Comparison of ENCODE assay signal across 9 mouse cellular contexts in genomic region chr19:3985261-3985681, GRCm38 (mm10). TPM values are rescaled to one million over a fixed set of nuclear protein-coding genes. Genes with fewer than 3 reads are reported as not detected.
DNase-seq lines count a peak whose midpoint lies in the region; ATAC-seq lines count a peak whose summit lies in the region.
"Had no signal": no experiment of that assay in that cellular context is flagged by ENCODE, and none has a peak within 500 bp of the region (broad histone marks: within the 10 kb centered on the region; RNA-seq: fewer than 3 reads in every experiment).

No protein-coding gene starts in this region.

- DNase-seq in adipocyte (ENCODE audit: low spot score): peak; percentile 47
- peak; percentile 53 for DNase-seq in heart, postnatal 4 days
- no peak for DNase-seq in urinary bladder, postnatal 36 days (ENCODE audit: low spot score in 2 of 2)
- no peak for DNase-seq in thymus, postnatal 4 days
- DNase-seq in left cerebral cortex, postnatal 4 days: no peak
- no peak for DNase-seq in right cerebral cortex, postnatal 14 days

- WGBS in liver, embryonic 12.5 days (ENCODE audit: insufficient replicate concordance): 32% methylated on average over 8 of the region's 8 CpGs

- no peak overlapping the region for H3K9ac ChIP-seq in liver, embryonic 12.5 days

- H3K27me3 ChIP-seq in liver, embryonic 12.5 days (replicated peaks): no peaks in the 10 kb centered on the region; the same call in 1 of the 2 replicates

- ATAC-seq in liver, embryonic 12.5 days: peak; percentile 33

- intact Hi-C loops in left cerebral cortex, postnatal 4 days (cut with DNase I): no loop called here

- H3K4me1 ChIP-seq in brown adipose tissue, adult 24 weeks (ENCODE audit: control insufficient read depth, insufficient read depth, insufficient read length, low read length): peaks cover 20% of the 10 kb centered on the region
- H3K4me1 ChIP-seq in liver, embryonic 12.5 days: peaks cover 28% of the 10 kb centered on the region

- H3K9me3 ChIP-seq in liver, embryonic 12.5 days (replicated peaks): no peaks in the 10 kb centered on the region

- H3K4me3 ChIP-seq in brown adipose tissue, adult 24 weeks (ENCODE audit: insufficient read depth, low read depth, low read length): no peak overlapping the region
- no peak overlapping the region for H3K4me3 ChIP-seq in liver, embryonic 12.5 days

- H3K27ac ChIP-seq in brown adipose tissue, adult 24 weeks (replicated peaks; ENCODE audit: low read depth, low read length): peak overlapping the region; percentile 32
- peak overlapping the region; percentile 49 for H3K27ac ChIP-seq in liver, embryonic 12.5 days

- no peak overlapping the region; the same call in 1 of the 2 replicates for H3K4me2 ChIP-seq in liver, embryonic 12.5 days

- peaks cover 5% of the 10 kb centered on the region; the same call in 1 of the 2 replicates for H3K36me3 ChIP-seq in liver, embryonic 12.5 days

RNA-seq across cellular contexts. Expression of gene Acy3, which starts 1.1 kb away (rescaled TPM):
- polyA plus RNA-seq in brown adipose tissue, adult 24 weeks (2012; ENCODE audit: insufficient read depth, insufficient read length, missing spikeins): 33.3 and 40.6 TPM in 2 replicates
- total RNA-seq in heart, postnatal 4 days (2021): 10 to 100 TPM; 10.6 to 12.0 TPM
- polyA plus RNA-seq in liver, embryonic 12.5 days (2016; fragmentation: Nextera tagmentation; extraction: Ambion mirVana): 9.1 and 10.0 TPM in 2 replicates
- 1 to 10 TPM; 1.4 to 1.6 TPM for total RNA-seq in left cerebral cortex, postnatal 4 days (2021)

RNA-seq across cellular contexts. Expression of gene Tbx10, which starts 7.3 kb away (rescaled TPM):
- polyA plus RNA-seq in brown adipose tissue, adult 24 weeks (2012; ENCODE audit: insufficient read depth, insufficient read length, missing spikeins): not detected in 2 replicates
- not detected for total RNA-seq in heart, postnatal 4 days (2021)
- polyA plus RNA-seq in liver, embryonic 12.5 days (2016; fragmentation: Nextera tagmentation; extraction: Ambion mirVana): 1.2 and 1.3 TPM in 2 replicates
- not detected for total RNA-seq in left cerebral cortex, postnatal 4 days (2021)
- polyA plus RNA-seq: spleen, adult 2 months had no signal

RNA-seq across cellular contexts. Expression of gene Aldh3b2, which starts 13.1 kb away (rescaled TPM):
- 6.9 and 13.4 TPM in 2 replicates for polyA plus RNA-seq in brown adipose tissue, adult 24 weeks (2012; ENCODE audit: insufficient read depth, insufficient read length, missing spikeins)
- total RNA-seq in heart, postnatal 4 days (2021): under 1 TPM; 0.12 to 0.32 TPM
- polyA plus RNA-seq in liver, embryonic 12.5 days (2016; fragmentation: Nextera tagmentation; extraction: Ambion mirVana): 0.14 and 0.22 TPM in 2 replicates
- under 1 TPM; 0.40 to 0.64 TPM for total RNA-seq in left cerebral cortex, postnatal 4 days (2021)

RNA-seq across cellular contexts. Expression of gene Nudt8, which starts 15.1 kb away (rescaled TPM):
- 24.5 and 49.5 TPM in 2 replicates for polyA plus RNA-seq in brown adipose tissue, adult 24 weeks (2012; ENCODE audit: insufficient read depth, insufficient read length, missing spikeins)
- 10 to 100 TPM; 56.6 to 63.2 TPM for total RNA-seq in heart, postnatal 4 days (2021)
- polyA plus RNA-seq in liver, embryonic 12.5 days (2016; fragmentation: Nextera tagmentation; extraction: Ambion mirVana): 18.6 and 21.0 TPM in 2 replicates
- 10 to 100 TPM; 14.6 to 14.8 TPM for total RNA-seq in left cerebral cortex, postnatal 4 days (2021)

RNA-seq across cellular contexts. Expression of gene Gm49405, which starts 15.2 kb away (rescaled TPM):
- not detected in 2 replicates for polyA plus RNA-seq in brown adipose tissue, adult 24 weeks (2012; ENCODE audit: insufficient read depth, insufficient read length, missing spikeins)
- 1 to 10 TPM; 1.4 to 2.4 TPM for total RNA-seq in heart, postnatal 4 days (2021)
- 0.85 and 1.1 TPM in 2 replicates for polyA plus RNA-seq in liver, embryonic 12.5 days (2016; fragmentation: Nextera tagmentation; extraction: Ambion mirVana)
- 1 to 10 TPM; 4.1 to 4.8 TPM for total RNA-seq in left cerebral cortex, postnatal 4 days (2021)

Comparison
In these comparisons a context has a peak if more than half of its experiments do, and no peak if none do; other contexts are left out.
1. DNase-seq: peak in adipocyte (single experiment) and heart, postnatal 4 days (single experiment); none in urinary bladder, postnatal 36 days (0 of 2), thymus, postnatal 4 days (single experiment), left cerebral cortex, postnatal 4 days (single experiment) and right cerebral cortex, postnatal 14 days (single experiment).
2. RNA of gene Acy3, which starts 1.1 kb away (total RNA-seq): 10.6 to 12.0 TPM in heart, postnatal 4 days; 1.4 to 1.6 TPM in left cerebral cortex, postnatal 4 days; every median in the first group is over 4 times any median in the second.